Mouse (Mus musculus) hindbrain, embryonic 15.5 days (tissue): ENCODE measurements at regions not wholly inside any gene's neighbourhood (a gene's known extent, or its start where the extent isn't known, plus 50 kb on each side); places are given as distances from the start of the nearest gene placed in this dataset.
"Not testable (repeated sequence)": the region's sequence is repeated elsewhere in the genome, so short reads cannot be mapped to it uniquely, and the experiment has no call there.

Source experiments
- ATAC-seq: fragments of 200-750 bp; cut with Nextera tagmentation; 2 replicates; pipeline ENCODE4 v1.8.0; 2017; ENCODE audit warnings: low read depth, moderate number of reproducible peaks, moderate TSS enrichment; ENCODE audit not compliant: low FRiP score
- H3K27ac ChIP-seq: fragments of 300-500 bp; sonication (generic); replicated peaks from 2 replicates; pipeline ENCODE4 v1.5.1; 2015; ENCODE audit warnings: mild to moderate bottlenecking, inconsistent platforms
- H3K27me3 ChIP-seq: fragments of 300-500 bp; sonication (generic); 2 replicates; pipeline ENCODE4 v1.6.1; 2015; ENCODE audit warnings: control low read depth, inconsistent platforms
- H3K36me3 ChIP-seq: fragments of 300-500 bp; sonication (generic); 2 replicates; pipeline ENCODE4 v1.6.1; 2015; ENCODE audit warnings: control low read depth, inconsistent platforms
- H3K4me1 ChIP-seq: fragments of 300-500 bp; sonication (generic); replicated peaks from 2 replicates; pipeline ENCODE4 v1.6.1; 2015; ENCODE audit warnings: control low read depth, inconsistent platforms
- H3K4me2 ChIP-seq: fragments of 300-500 bp; sonication (generic); 2 replicates; pipeline ENCODE4 v1.6.1; 2015; ENCODE audit warnings: moderate library complexity, mild to moderate bottlenecking, inconsistent platforms
- H3K4me3 ChIP-seq: fragments of 300-500 bp; sonication (generic); 2 replicates; pipeline ENCODE4 v1.5.1; 2015; ENCODE audit warnings: mild to moderate bottlenecking, inconsistent platforms
- H3K9ac ChIP-seq: fragments of 300-500 bp; sonication (generic); 2 replicates; pipeline ENCODE4 v1.6.1; 2015; ENCODE audit warnings: inconsistent platforms
- H3K9me3 ChIP-seq: fragments of 300-500 bp; sonication (generic); 2 replicates; pipeline ENCODE4 v1.6.1; 2016; ENCODE audit warnings: control low read depth, inconsistent platforms
- WGBS: fragments of 180-500 bp; shearing (Covaris S2); methylation state at CpG from one replicate; pipeline ENCODE4 v1.1.7; 2015; 5-methylcytosine and 5-hydroxymethylcytosine counted together

DNA sequence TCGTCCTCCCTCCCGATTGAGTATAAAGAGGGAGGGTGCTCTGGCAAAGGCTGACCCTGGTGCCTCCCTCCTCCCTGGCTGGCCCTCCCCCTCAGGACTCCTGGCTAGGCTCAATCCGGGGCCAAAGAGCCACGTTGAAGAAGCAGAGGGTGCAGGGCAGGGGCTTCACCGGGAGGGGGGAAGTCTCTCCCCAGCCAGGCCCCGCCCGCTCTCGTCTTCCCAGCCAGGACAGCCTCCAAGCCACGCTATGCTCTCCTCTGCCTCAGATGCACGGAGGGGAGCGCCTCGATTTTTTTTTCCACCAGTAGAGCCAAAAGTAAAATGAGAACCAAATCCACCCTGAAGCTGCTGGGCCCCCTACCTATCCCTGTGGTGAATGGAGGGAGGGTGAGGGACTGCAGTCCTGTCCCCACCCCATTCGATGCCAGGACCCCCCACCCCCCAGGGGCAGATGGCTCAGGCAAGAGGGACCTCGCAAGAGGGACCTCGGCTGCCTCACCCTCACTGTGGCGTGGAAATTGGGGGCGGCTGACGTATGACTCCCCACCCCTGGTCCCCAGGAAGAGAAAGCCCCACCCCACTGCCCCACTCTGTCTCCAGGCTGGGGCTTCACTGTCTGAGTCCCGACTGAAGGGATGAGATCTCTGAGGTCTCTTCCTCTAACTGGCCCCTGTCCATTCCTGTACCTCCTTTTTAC lies 53.2 kb upstream of the Col1a1 start:
- WGBS = 5% methylated on average over 19 of the region's 19 CpGs
- Histone ChIP-seq H3K4me3 (peak overlapping the region; percentile 5), H3K4me2 (peak overlapping the region; percentile 38), H3K4me1 (peaks cover 21% of the 10 kb centered on the region), H3K36me3 (no peaks in the 10 kb centered on the region), H3K27me3 (peaks cover 30% of the 10 kb centered on the region), H3K9ac (no peak overlapping the region), H3K9me3 (no peaks in the 10 kb centered on the region), H3K27ac (no peak overlapping the region)
- ATAC-seq = no peak

DNA sequence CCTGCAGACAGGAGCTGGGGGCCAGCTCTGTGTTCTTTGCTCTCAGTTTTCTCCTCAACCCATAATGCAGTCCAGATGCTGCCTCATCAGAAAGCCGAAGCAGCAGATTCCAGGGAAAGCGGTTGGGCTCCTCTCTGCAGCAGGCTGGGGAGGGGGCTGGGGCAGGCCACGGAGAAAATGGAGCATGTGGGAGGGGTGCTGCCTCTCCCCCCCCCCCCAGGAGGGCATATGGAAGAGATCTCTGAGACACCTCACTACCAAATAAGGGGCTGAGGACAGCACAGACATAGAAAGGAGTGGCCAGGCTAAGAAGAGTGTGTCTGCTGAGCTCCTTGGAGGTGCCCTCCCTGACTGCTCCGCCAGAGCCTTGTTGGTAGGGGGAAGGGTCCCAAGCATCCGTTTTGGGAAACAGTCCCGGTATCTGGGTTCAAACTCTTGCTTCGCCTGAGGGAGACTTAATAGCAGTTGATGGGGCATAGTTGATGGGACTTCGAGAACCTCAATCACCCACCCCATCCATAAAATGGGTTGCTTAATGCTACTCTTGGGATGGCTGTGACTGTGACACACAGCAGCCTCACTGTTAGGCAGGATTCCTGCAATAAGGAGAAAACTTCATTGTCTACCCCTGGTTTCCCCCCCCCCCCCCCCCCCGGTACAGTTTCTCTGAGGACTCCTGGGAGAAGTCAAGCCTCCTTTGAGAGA lies 53.9 kb upstream of the Col1a1 start:
- WGBS = 17% methylated on average over 9 of the region's 9 CpGs
- H3K4me3 ChIP-seq = no peak overlapping the region; the same call in 1 of the 2 replicates
- H3K36me3 ChIP-seq = no peaks in the 10 kb centered on the region
- H3K4me1 ChIP-seq = peaks cover 21% of the 10 kb centered on the region
- no peak overlapping the region for H3K9ac ChIP-seq
- H3K27ac ChIP-seq = no peak overlapping the region
- peak overlapping the region; percentile 38 for H3K4me2 ChIP-seq
- no peaks in the 10 kb centered on the region for H3K9me3 ChIP-seq
- ATAC-seq = no peak
- peaks cover 30% of the 10 kb centered on the region for H3K27me3 ChIP-seq

DNA sequence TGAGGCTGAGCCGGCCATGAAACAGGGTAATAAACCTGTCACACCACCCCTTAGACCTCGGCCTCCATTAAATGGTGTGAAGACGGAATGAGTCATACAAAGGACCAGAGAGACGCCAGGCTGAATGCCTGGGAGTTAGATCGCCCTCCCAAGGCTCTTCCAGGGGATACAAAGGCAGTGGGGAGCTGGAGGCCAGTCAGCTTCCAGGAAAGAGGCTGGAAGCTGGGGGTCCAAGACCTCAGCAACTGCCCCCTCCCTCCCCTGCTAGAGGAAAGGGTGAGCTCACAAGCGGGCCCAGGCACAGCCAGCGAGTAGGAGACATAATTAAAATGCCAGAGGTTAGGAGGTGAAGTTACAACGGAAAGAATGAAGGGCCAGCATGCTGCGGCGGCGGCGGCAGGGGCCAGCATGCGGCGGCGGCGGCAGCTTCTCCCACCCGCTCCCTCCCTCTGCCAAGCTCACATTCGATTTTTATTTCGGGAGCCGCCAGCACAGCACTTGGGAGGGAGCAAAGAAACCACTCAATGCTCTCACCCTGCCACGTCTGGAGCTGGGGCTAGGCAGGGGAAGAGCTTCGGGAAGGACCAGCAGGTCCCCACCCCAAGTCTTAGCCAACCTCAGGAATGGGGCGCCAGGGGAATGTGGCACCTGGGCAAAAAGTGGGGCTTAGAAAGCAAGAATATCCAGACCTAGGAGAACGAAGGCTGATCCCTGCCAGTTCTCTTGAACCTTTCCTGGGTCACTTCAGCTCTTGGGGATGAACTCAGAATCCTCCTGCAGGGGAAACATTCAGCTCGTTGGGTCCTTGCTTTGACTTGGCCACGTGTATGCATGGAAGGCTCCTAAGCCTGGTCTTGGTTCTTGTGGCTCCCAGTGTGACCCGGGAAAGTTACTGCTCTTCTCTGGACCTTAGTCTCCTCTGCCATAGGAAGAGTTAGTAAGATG lies 54.9 kb upstream of the Col1a1 start:
- peaks cover 21% of the 10 kb centered on the region for H3K4me1 ChIP-seq
- H3K27me3 ChIP-seq = peaks cover 30% of the 10 kb centered on the region
- peak overlapping the region; percentile 48 for H3K4me2 ChIP-seq
- ATAC-seq = no peak
- WGBS = 3% methylated on average over 26 of the region's 27 CpGs
- no peaks in the 10 kb centered on the region for H3K36me3 ChIP-seq
- H3K4me3 ChIP-seq = peak overlapping the region; percentile 9
- no peaks in the 10 kb centered on the region for H3K9me3 ChIP-seq
- H3K27ac ChIP-seq = no peak overlapping the region
- H3K9ac ChIP-seq = no peak overlapping the region

DNA sequence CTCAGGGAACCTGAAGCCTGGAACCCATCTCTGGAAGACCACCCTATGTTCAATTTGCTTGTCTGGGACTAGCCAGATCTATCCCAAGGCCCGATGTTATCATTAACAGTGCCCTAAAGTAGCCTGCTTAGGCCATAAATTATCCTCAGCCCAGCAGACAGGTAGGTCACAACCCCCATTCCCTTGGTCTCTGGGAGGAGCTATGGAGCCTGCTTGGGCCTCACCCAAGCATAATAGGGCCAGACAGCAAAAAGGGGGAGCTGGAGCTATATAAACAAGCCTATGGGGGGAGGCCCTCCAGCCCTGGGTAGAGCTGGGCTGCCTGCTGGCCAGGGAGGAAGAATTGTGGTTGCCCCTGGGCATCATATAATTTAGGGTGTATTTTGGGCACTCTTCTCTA lies 59.3 kb upstream of the Col1a1 start:
- 73% methylated on average over 1 of the region's 1 CpGs for WGBS
- Histone ChIP-seq H3K27ac (no peak overlapping the region), H3K9me3 (no peaks in the 10 kb centered on the region), H3K9ac (no peak overlapping the region), H3K27me3 (peaks cover 19% of the 10 kb centered on the region), H3K4me1 (peaks cover 29% of the 10 kb centered on the region), H3K4me2 (no peak overlapping the region), H3K4me3 (no peak overlapping the region), H3K36me3 (no peaks in the 10 kb centered on the region)
- ATAC-seq = no peak

DNA sequence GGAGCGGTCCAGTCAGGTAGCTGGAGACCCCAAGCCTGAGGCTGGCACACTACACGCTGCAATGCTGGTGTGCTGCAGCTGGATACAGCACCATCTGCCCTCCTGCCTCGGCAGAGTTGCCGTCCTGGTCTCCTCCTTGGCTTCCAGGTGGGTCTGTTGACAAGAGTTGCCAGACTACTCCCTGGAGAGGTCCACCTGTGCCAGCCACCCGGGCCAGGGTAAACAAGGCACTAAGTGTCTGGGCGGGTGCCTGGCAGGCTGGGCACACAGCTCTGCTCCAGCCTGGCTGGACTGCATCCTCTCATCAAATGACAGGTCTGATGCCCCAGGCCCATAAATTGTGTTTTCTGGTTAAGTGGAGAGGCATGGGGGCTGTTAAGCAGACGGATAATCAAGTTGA lies 61.0 kb upstream of the Col1a1 start:
- Histone ChIP-seq H3K4me3 (no peak overlapping the region), H3K27ac (no peak overlapping the region), H3K9ac (no peak overlapping the region), H3K9me3 (no peaks in the 10 kb centered on the region), H3K27me3 (0 out of 2 replicates have a peak, but pooled peaks cover 15% of the 10 kb centered on the region), H3K4me1 (peaks cover 20% of the 10 kb centered on the region), H3K36me3 (no peaks in the 10 kb centered on the region), H3K4me2 (no peak overlapping the region)
- ATAC-seq = no peak
- WGBS = 65% methylated on average over 7 of the region's 7 CpGs

DNA sequence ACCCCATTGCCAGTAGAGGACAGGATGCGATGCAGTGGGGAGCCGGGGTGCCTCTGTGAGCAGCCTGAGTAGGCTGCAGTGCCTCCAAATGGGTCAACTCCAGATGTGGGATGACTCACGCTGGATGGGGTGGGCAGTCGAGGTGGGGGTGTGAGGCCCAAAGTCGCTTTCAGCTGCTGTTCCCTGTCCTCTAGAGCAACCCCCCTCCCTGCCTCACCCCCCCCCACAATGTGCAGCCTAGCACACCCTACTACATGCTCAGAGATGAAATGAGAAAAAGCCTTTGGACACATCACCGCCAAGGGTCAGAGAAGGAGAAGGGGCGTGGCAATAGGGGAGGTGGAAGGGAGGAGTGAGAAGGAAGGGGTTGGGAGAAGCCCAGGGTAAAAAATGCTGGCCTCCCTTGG lies 61.9 kb upstream of the Col1a1 start:
- H3K4me1 ChIP-seq = peaks cover 20% of the 10 kb centered on the region
- H3K4me3 ChIP-seq = no peak overlapping the region
- no peaks in the 10 kb centered on the region for H3K9me3 ChIP-seq
- H3K36me3 ChIP-seq = no peaks in the 10 kb centered on the region
- H3K4me2 ChIP-seq = no peak overlapping the region
- no peak; the same call in 1 of the 2 replicates for ATAC-seq
- H3K27me3 ChIP-seq = 0 out of 2 replicates have a peak, but pooled peaks cover 15% of the 10 kb centered on the region
- no peak overlapping the region for H3K9ac ChIP-seq
- 10% methylated on average over 7 of the region's 7 CpGs for WGBS
- H3K27ac ChIP-seq = no peak overlapping the region

DNA sequence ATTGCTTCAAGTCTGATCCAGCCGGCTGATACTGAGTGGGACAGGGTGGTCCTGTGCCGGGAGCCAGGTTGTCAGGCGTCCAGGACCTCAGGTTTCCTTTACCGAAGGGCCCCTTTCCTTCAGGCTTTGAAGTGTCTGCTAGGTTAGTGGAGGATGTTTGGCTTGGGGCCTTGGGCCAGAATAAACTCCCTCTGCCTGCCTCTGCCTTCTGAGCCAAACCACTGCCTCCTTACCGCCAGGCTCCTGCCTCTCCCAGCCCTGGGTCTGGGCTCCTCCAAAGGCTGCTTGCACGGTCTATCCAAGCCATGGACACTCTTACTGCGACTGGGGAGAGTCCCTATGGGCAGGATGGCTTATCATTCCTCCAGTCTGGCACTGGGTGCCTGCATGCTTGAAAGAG lies 62.3 kb upstream of the Col1a1 start:
- Histone ChIP-seq H3K36me3 (no peaks in the 10 kb centered on the region), H3K4me1 (peaks cover 20% of the 10 kb centered on the region), H3K9me3 (no peaks in the 10 kb centered on the region), H3K4me3 (0 out of 2 replicates have a peak overlapping the region, but pooled peaks have one; percentile 35), H3K27ac (no peak overlapping the region), H3K4me2 (peak overlapping the region; percentile 75), H3K27me3 (0 out of 2 replicates have a peak, but pooled peaks cover 15% of the 10 kb centered on the region), H3K9ac (no peak overlapping the region)
- 6% methylated on average over 7 of the region's 7 CpGs for WGBS
- no peak for ATAC-seq

DNA sequence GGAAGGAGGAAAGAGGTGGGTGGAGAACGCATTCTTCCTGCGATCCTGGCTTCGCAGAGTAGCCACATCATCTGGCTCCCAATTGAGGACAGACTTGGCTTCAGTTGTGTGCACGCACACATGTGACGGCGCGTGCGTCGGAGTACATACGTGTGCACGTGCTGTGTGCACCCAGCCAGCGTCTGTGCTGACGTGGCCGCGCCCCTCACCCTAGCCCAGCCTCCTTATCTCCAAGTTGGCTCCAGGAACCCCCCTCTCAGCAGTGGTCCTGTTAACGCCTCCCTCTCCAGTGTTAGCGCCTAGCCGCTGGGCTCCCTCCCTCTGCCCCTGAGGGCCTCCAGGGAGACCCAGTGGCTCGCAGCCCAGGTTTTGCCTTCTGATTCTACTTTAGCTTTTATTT lies 63.1 kb upstream of the Col1a1 start:
- no peaks in the 10 kb centered on the region for H3K36me3 ChIP-seq
- ATAC-seq = peak; percentile 87
- H3K27ac ChIP-seq = no peak overlapping the region
- WGBS = under 1% methylated on average over 19 of the region's 19 CpGs
- peaks cover 20% of the 10 kb centered on the region for H3K4me1 ChIP-seq
- H3K4me2 ChIP-seq = peak overlapping the region; percentile 75
- 0 out of 2 replicates have a peak, but pooled peaks cover 15% of the 10 kb centered on the region for H3K27me3 ChIP-seq
- peak overlapping the region; percentile 35 for H3K4me3 ChIP-seq
- no peaks in the 10 kb centered on the region for H3K9me3 ChIP-seq
- H3K9ac ChIP-seq = 0 out of 2 replicates have a peak overlapping the region, but pooled peaks have one; percentile 1

DNA sequence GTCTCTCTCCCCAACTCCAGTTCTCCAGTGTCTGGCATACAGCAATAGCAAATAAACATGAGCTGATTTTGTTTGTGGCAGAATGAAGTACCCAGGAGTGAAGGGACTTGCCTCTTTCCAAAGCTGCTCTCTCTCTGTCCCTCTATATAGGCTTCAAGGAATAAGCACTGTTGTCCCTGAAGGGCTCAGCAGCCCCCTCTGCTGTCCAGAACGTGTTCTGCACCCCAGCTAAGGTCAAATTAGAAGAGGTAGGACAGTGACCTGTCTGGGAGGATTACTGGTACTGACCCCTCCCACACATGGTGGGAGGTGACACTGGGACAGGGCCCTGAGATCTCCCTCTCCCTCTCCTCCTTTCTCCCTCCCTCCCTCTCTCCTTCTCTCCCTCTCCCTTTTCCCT lies 65.7 kb upstream of the Col1a1 start:
- 0 out of 2 replicates have a peak, but pooled peaks cover 15% of the 10 kb centered on the region for H3K27me3 ChIP-seq
- peaks cover 20% of the 10 kb centered on the region for H3K4me1 ChIP-seq
- H3K4me3 ChIP-seq = no peak overlapping the region
- no peaks in the 10 kb centered on the region for H3K9me3 ChIP-seq
- WGBS = 0% methylated on average over 1 of the region's 1 CpGs
- H3K27ac ChIP-seq = no peak overlapping the region
- no peaks in the 10 kb centered on the region for H3K36me3 ChIP-seq
- no peak overlapping the region for H3K9ac ChIP-seq
- no peak for ATAC-seq
- no peak overlapping the region for H3K4me2 ChIP-seq

DNA sequence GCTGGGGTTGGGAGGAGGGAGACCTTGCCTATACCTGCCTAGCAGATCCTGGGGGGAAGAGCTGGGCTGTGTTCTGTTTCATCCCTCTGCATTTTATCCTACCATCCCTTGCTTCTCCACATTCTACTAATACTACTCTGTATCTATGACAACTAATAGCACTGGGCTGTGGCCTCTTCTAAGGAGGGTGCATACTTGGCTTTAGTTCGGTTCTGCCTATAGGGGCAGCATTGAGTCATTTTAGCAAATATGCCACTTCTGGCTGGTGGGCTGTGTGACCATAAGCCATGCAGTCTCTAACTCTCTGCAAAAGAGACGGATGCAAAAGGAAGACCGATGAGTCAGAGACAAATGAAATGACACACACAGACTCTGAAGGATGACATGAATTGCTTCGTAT lies 66.2 kb upstream of the Col1a1 start:
- Histone ChIP-seq H3K27me3 (0 out of 2 replicates have a peak, but pooled peaks cover 14% of the 10 kb centered on the region), H3K4me1 (peaks cover 20% of the 10 kb centered on the region)
- WGBS = 26% methylated on average over 4 of the region's 4 CpGs
- not testable (repeated sequence) for H3K36me3 ChIP-seq, H3K4me3 ChIP-seq, H3K27ac ChIP-seq, H3K9ac ChIP-seq, H3K4me2 ChIP-seq, H3K9me3 ChIP-seq, ATAC-seq

DNA sequence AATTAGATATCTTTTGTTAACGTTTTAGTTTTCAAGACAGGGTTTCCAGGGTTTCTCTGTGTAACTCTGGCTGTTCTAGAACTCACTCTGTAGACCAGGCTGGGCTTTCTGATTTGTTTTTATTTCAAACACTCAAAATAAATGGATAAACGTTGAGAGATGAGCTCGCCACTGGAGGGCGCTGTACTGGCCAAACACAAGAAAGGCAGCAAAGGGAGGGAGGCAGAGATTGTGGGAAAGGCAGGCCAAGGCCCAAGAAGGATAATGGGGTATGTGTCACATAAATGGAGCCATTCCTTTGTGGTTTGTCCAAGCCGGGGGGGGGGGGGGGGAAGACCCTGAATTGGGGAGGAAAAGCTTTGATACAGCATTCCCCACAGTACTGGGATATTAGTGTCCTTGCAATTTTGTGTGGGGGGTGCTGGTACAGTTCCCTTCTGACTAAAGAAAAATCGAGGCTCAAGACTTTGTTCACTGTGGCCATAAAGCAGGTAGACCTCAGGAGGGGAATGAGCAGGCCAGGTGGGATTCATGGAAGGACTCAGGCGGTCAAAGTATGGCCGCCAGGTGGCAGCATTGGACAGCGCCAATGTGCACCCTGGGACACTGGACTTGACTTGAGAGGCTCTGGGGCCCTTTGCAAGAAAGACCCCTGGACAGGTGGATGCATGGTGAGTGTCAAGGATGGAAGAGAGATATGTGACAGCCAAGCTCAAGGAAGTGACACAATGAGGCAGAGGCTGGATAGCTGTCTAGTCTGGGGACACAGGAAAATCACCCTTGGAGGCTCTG lies 69.7 kb upstream of the Col1a1 start:
- Histone ChIP-seq H3K4me1 (no peaks in the 10 kb centered on the region), H3K9me3 (no peaks in the 10 kb centered on the region), H3K27me3 (no peaks in the 10 kb centered on the region), H3K4me3 (no peak overlapping the region), H3K4me2 (no peak overlapping the region), H3K9ac (no peak overlapping the region), H3K36me3 (no peaks in the 10 kb centered on the region), H3K27ac (no peak overlapping the region)
- WGBS = 17% methylated on average over 9 of the region's 9 CpGs
- ATAC-seq = no peak
